ENCODE assay signal across 7 mouse cellular contexts in the genomic region with DNA sequence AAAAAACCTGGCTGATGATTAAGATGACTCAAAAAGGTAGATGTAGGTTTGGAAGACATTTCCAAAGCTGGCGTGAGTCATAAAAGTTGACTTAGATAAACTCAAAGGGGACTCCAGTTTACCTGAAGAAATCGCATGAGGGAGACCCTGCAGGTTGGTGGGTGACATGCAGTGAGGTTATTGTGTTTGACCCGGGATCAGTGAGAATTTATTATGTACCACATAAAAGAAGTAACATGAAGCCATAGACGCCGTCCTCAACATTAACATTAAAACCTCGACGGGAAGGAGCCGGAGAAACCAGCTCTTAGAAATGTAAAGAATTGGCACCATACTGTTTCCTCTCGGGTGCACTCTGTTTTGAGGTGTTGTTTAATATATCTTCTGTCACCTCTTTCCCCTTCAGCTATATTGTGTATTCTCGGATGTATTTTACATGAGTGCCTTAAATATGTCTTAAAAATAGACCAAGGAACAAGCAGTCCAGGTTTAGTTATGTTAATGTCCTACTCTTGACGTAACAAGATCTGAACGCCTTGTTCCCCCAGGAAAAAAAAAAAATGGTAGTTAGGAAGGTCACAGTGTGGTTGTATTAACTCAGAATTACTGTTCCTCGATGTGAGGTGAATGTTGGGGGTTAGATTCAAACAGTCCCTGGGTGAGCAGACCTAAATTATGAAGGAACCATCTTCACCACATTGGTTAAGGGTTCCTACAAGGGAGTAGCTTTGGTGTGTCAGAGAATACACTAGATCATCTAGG. TPM values are rescaled to one million over a fixed set of nuclear protein-coding genes. Genes with fewer than 3 reads are reported as not detected.
A peak's percentile ranks its signal among the peaks of the same experiment; 100 is the strongest.
DNase-seq lines count a peak whose midpoint lies in the region; ATAC-seq and TF ChIP-seq lines count a peak whose summit lies in the region.

No protein-coding gene starts in this region.

- no peak for ATAC-seq in hindbrain, embryonic 13.5 days (ENCODE audit: low FRiP score)
- no peak for ATAC-seq in midbrain, postnatal 0 days (ENCODE audit: low FRiP score)

- no peaks in the 10 kb centered on the region; the same call in 1 of the 2 replicates for H3K4me1 ChIP-seq in liver, adult 2 months (ENCODE audit: control insufficient read depth, insufficient read depth, low read length)
- H3K4me1 ChIP-seq in cortical plate, adult 2 months (ENCODE audit: control insufficient read depth, insufficient read depth, low read length): peaks cover 2% of the 10 kb centered on the region; the same call in 1 of the 2 replicates
- peaks cover 8% of the 10 kb centered on the region; the same call in 1 of the 2 replicates for H3K4me1 ChIP-seq in hindbrain, embryonic 13.5 days (replicated peaks)
- no peaks in the 10 kb centered on the region for H3K4me1 ChIP-seq in midbrain, postnatal 0 days (ENCODE audit: insufficient read depth, low read length)

- H3K4me3 ChIP-seq in liver, adult 2 months (ENCODE audit: insufficient read depth, low read depth, low read length): peak overlapping the region; percentile 29; the same call in 1 of the 2 replicates
- peak overlapping the region; percentile 83; the same call in 1 of the 2 replicates for H3K4me3 ChIP-seq in cortical plate, adult 2 months (ENCODE audit: insufficient read depth, low read length)
- H3K4me3 ChIP-seq in hindbrain, embryonic 13.5 days: peak overlapping the region; percentile 77
- peak overlapping the region; percentile 86 for H3K4me3 ChIP-seq in midbrain, postnatal 0 days (ENCODE audit: low read depth, low read length)

- peaks cover 4% of the 10 kb centered on the region; the same call in 1 of the 2 replicates for H3K79me2 ChIP-seq in liver, adult 2 months (ENCODE audit: control insufficient read depth, insufficient read depth, low read length)

- H3K27ac ChIP-seq in liver, adult 2 months (replicated peaks; ENCODE audit: insufficient read depth, low read depth, low read length): no peak overlapping the region
- peak overlapping the region; percentile 39; the same call in 1 of the 2 replicates for H3K27ac ChIP-seq in cortical plate, adult 2 months (ENCODE audit: insufficient read depth, low read length)
- peak overlapping the region; percentile 96 for H3K27ac ChIP-seq in hindbrain, embryonic 13.5 days
- peak overlapping the region; percentile 94 for H3K27ac ChIP-seq in midbrain, postnatal 0 days (ENCODE audit: low read depth, low read length)

- TF ChIP-seq POLR2A in liver, adult 2 months (IDR thresholded peaks at IDR 0.05; ENCODE audit: extremely low read depth, insufficient read depth, low read length): no peak
- no peak for TF ChIP-seq POLR2A in cortical plate, adult 2 months (IDR thresholded peaks at IDR 0.05; ENCODE audit: extremely low read depth, insufficient read depth, low read length)

- no peak for DNase-seq in liver, adult 2 months (ENCODE audit: extremely low read depth, low read depth, low spot score)
- no peak for DNase-seq in liver
- peak; percentile 4 for DNase-seq in midbrain, postnatal 0 days (ENCODE audit: low spot score)
- no peak for DNase-seq in urinary bladder, adult 2 months (ENCODE audit: low spot score)
- no peak for DNase-seq in frontal cortex, postnatal 36 days (ENCODE audit: low spot score in 2 of 2)

- WGBS in liver, adult 2 months: 32% methylated on average over 13 of the region's 13 CpGs
- 20% methylated on average over 13 of the region's 13 CpGs for WGBS in hindbrain, embryonic 13.5 days
- WGBS in midbrain, postnatal 0 days: 13% methylated on average over 13 of the region's 13 CpGs

- H3K36me3 ChIP-seq in liver, adult 2 months (ENCODE audit: control insufficient read depth, insufficient read depth, low read length): no peaks in the 10 kb centered on the region
- no peaks in the 10 kb centered on the region for H3K36me3 ChIP-seq in hindbrain, embryonic 13.5 days
- no peaks in the 10 kb centered on the region for H3K36me3 ChIP-seq in midbrain, postnatal 0 days (ENCODE audit: insufficient read depth, low read length)

- no peaks in the 10 kb centered on the region for H3K27me3 ChIP-seq in liver, adult 2 months (ENCODE audit: control insufficient read depth, insufficient read depth, low read length)
- H3K27me3 ChIP-seq in hindbrain, embryonic 13.5 days: no peaks in the 10 kb centered on the region
- no peaks in the 10 kb centered on the region for H3K27me3 ChIP-seq in midbrain, postnatal 0 days (ENCODE audit: insufficient read depth, low read length)

- H3K9me3 ChIP-seq in hindbrain, embryonic 13.5 days: no peaks in the 10 kb centered on the region
- no peaks in the 10 kb centered on the region for H3K9me3 ChIP-seq in midbrain, postnatal 0 days (ENCODE audit: low read length)

- H3K4me2 ChIP-seq in hindbrain, embryonic 13.5 days: peak overlapping the region; percentile 59
- peak overlapping the region; percentile 48 for H3K4me2 ChIP-seq in midbrain, postnatal 0 days (ENCODE audit: low read depth, low read length, poor library complexity, severe bottlenecking)

- H3K9ac ChIP-seq in liver, adult 2 months (ENCODE audit: low read depth, low read length): no peak overlapping the region
- peak overlapping the region; percentile 91 for H3K9ac ChIP-seq in hindbrain, embryonic 13.5 days
- H3K9ac ChIP-seq in midbrain, postnatal 0 days (replicated peaks; ENCODE audit: low read length, poor library complexity, severe bottlenecking): peak overlapping the region; percentile 89

- no peak for TF ChIP-seq CTCF in liver, adult 2 months (IDR thresholded peaks at IDR 0.05; ENCODE audit: low read depth, low read length)
- no peak for TF ChIP-seq CTCF in cortical plate, adult 2 months (IDR thresholded peaks at IDR 0.05; ENCODE audit: extremely low read depth, insufficient read depth, low read length)
- no peak; the same call in 1 of the 2 replicates for TF ChIP-seq CTCF in midbrain, postnatal 0 days (IDR thresholded peaks at IDR 0.05)

RNA-seq across cellular contexts. Expression of gene Usp53, which starts 1.1 kb away (rescaled TPM):
- total RNA-seq in liver, adult 2 months (2014; rRNA removed): 6.7 and 8.6 TPM in 2 replicates
- polyA plus RNA-seq in liver, adult 2 months (2012; rRNA removed): 2.0 and 2.7 TPM in 2 replicates
- polyA plus RNA-seq in cortical plate, adult 2 months (2012; rRNA removed): 10.7 and 11.4 TPM in 2 replicates
- 7.5 and 9.4 TPM in 2 replicates for polyA plus RNA-seq in hindbrain, embryonic 13.5 days (2015; fragmentation: Nextera tagmentation; extraction: Ambion mirVana)
- 14.1 and 16.1 TPM in 2 replicates for total RNA-seq in midbrain, postnatal 0 days (2014; rRNA removed)
- 13.1 and 13.6 TPM in 2 replicates for polyA plus RNA-seq in midbrain, postnatal 0 days (2015; fragmentation: Nextera tagmentation; extraction: Ambion mirVana)
- 5.9 and 8.0 TPM in 2 replicates for polyA plus RNA-seq in urinary bladder, adult 2 months (2012; rRNA removed)

RNA-seq across cellular contexts. Expression of gene Myoz2, which starts 49.5 kb away (rescaled TPM):
- 0.37 TPM in 1 of 2 replicates, not detected in the other for total RNA-seq in liver, adult 2 months (2014; rRNA removed)
- polyA plus RNA-seq in liver, adult 2 months (2012; rRNA removed): not detected in 2 replicates
- not detected in 2 replicates for polyA plus RNA-seq in cortical plate, adult 2 months (2012; rRNA removed)
- 0.47 and 0.52 TPM in 2 replicates for polyA plus RNA-seq in hindbrain, embryonic 13.5 days (2015; fragmentation: Nextera tagmentation; extraction: Ambion mirVana)
- 0.27 TPM in 1 of 2 replicates, not detected in the other for total RNA-seq in midbrain, postnatal 0 days (2014; rRNA removed)
- polyA plus RNA-seq in midbrain, postnatal 0 days (2015; fragmentation: Nextera tagmentation; extraction: Ambion mirVana): not detected in 2 replicates
- polyA plus RNA-seq in urinary bladder, adult 2 months (2012; rRNA removed): 0.09 and 0.10 TPM in 2 replicates

Comparison
In these comparisons a context has a peak if more than half of its experiments do, and no peak if none do; other contexts are left out.
1. H3K4me3 ChIP-seq: peak in every context shown above with its lines; median percentile 86 in midbrain, postnatal 0 days; 83 in cortical plate, adult 2 months; 77 in hindbrain, embryonic 13.5 days; 29 in liver, adult 2 months.